Mouse (Mus musculus) E14TG2a.4 (cell line): ENCODE data around the gene Pllp.

Source experiments
- CTCF ChIP-seq: conservative IDR thresholded peaks from 2 replicates; pipeline ENCODE4 v1.5.1; 2014; ENCODE audit warnings: low read length
- NANOG ChIP-seq: IDR thresholded peaks from 2 replicates; pipeline ENCODE4 v1.6.1; 2014; ENCODE audit warnings: borderline replicate concordance, low read length, mixed read lengths

GRCm38 (mm10) chr8:94734735-94735350 lies 38.8 kb upstream of the Pllp start:
- no peak for TF ChIP-seq CTCF
- TF ChIP-seq NANOG: no peak
